Mouse (Mus musculus) NIH3T3 (cell line): ENCODE measurements at regions not wholly inside any gene's neighbourhood (a gene's known extent, or its start where the extent isn't known, plus 50 kb on each side); places are given as distances from the start of the nearest gene placed in this dataset.
A peak's percentile ranks its signal among the peaks of the same experiment; 100 is the strongest.
"Not testable (repeated sequence)": the region's sequence is repeated elsewhere in the genome, so short reads cannot be mapped to it uniquely, and the experiment has no call there.

Experiments
- DNase-seq: peaks from one replicate; pipeline ENCODE4 v3.0.0-alpha.2; 2012; ENCODE audit warnings: low read depth

DNA sequence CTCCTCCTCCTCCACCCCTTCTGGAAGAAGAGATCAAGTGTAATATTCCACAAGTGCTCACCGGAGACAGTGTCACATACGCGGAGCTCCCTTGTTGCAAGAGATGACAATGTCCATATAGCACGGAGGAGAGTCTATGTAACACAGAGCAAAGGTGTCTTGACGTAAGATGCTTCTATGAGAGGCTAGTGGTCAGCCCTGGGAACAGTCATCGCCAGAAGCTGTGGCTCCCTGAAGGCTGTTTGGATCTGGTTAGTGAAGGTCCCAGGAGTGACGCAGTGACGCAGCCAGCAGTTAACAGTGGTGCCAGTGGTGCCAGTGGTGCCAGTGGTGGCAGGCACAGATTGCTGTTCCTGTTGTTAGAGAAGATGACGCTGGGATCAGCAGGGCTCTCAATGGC lies 66.9 kb downstream of the Twistnb start:
- no peak for DNase-seq

DNA sequence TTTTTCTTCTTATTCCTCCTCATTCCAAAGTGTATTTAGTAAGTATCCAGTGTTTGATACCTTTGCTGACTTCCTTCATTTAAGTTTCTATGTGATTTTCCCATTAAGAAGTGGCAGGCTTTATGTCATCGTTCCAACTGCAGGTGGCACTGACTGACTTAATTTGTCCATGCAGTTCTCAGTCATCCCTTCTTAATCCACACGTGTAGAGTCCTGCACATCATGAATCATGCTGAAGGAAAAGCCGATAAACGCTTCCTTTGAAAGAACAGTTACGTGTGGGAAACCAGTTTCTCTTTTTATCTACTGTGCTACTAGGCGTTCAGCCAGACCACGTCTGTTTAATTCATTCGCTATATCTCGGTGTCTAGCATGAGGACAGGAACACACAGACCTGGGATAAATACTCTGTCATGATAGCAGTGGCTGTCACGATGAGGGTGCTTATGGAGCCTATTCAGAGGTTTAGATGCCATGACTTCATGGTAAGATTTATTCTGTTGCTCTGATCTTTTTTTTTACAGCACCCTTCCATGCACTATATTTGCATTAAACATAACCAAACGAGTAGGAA lies 68.0 kb downstream of the Twistnb start:
- no peak for DNase-seq

- no peak for DNase-seq
Measured at GRCm38 (mm10) chr12:33541566-33541965, 112.1 kb downstream of the Twistnb start.

- not testable (repeated sequence) for DNase-seq
Measured at GRCm38 (mm10) chr12:33551660-33552059, 122.2 kb downstream of the Twistnb start.

GRCm38 (mm10) chr12:33552231-33552630 lies 122.8 kb downstream of the Twistnb start:
- DNase-seq: no peak

GRCm38 (mm10) chr12:33552651-33553050 lies 123.2 kb downstream of the Twistnb start:
- no peak for DNase-seq

- no peak for DNase-seq
Measured at GRCm38 (mm10) chr12:33553731-33554130, 124.3 kb downstream of the Twistnb start.

GRCm38 (mm10) chr12:33561141-33561540 lies 131.7 kb downstream of the Twistnb start:
- no peak for DNase-seq

GRCm38 (mm10) chr12:33577877-33578428 lies 148.5 kb downstream of the Twistnb start:
- DNase-seq: peak; percentile 23

- DNase-seq: no peak
Measured at GRCm38 (mm10) chr12:33580809-33581208, 151.4 kb downstream of the Twistnb start.

DNA sequence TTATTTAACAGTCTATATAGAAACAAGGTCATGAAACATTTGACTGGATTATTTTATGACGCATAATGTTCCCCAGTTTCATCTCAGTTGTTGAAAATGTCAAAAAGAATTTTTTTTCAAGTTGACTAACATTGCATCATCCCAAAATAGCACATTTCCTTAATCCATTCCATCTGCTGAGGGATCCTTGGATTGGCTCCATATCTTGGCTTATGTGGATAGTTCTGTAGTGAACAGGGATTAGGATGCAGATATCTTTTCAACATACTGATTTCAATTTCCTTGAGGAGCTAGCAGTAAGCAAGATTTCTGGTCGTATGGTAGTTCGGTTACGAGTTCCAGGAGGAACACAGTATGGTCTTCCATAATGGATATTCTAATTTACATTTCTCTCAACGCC lies 161.6 kb downstream of the Twistnb start:
- DNase-seq: peak; percentile 69

DNA sequence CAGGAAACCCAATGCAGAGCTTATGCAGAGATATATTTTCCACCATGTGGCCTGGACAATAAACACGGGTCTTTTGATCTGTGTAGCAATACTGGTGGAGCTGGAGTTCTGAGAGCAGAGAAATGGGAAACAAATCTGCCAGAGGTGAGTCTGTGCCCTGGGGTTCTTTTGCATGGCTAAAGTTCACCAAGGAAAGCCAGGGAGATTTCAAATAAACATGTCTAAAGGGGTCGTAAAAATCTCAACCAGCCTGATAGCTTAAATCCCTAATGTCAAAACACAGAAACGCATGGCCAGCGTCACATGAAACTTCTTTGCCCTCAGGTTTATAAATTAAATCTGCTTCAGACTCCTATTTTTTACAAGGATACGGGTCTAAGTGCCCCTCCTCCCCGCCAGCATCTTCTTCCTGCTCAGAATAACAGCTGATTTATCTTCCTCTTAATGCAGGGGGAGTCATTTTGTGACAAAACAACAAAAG lies 163.0 kb downstream of the Twistnb start:
- DNase-seq: no peak

DNA sequence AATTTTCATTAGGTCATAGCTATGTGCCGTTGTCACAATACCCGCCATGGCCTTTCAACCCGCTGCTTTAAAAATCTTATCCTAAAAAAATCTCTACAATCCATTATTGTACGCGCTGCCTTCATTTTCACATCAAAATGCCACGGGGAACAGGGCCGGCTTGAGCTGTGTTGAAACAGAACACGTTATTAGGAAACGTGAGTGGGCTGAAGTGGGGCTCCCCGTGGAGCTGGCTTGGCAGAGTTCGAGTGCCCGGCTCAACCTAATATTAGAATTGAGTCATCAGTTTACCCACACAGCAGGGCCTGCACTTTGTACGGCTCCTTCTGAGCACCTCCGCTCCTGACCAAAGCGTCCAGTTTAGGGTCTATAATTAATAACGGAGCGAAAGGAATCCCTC lies 163.5 kb downstream of the Twistnb start:
- DNase-seq: no peak

GRCm38 (mm10) chr12:33593685-33594084 lies 164.2 kb downstream of the Twistnb start:
- no peak for DNase-seq

DNA sequence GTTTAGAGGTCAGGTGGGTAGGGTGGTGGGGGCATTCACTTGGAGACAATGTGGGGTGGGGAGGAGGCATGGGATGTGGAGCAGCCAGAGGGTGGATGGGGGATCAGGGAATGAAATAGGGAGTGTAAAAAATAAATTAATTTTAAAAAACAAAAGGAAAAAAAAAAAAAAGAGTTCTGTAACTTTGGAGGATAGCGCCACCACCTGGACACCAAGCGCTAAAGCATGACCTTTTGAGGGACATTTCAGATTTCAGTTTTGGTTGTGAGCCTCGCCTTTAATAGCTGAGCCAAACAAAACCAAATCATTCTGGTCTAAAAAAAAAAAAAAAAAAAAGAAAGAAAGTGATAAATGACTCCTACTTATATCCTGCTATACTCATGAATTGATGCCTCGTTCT lies 176.0 kb downstream of the Twistnb start:
- peak; percentile 25 for DNase-seq

GRCm38 (mm10) chr12:33607811-33608602 lies 178.6 kb downstream of the Twistnb start:
- peak; percentile 60 for DNase-seq

DNA sequence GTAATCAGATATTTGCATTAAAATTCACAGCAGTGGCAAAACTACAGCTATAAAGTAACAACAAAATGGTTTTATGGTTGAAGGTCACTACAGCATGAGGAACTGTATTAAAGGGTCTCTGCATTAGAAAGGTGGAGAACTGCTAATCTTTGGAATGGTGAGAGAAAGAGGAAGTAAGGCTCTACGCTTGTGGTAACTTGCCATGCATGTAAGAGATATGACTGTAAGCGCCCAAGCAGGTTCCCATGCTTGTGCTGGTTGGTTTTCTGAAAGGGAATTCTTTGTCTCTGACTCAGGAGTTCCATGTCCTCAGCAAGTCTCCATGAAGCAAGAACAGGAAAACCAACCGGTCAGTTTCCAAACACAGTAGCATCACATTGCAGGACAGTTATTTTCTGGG lies 182.9 kb downstream of the Twistnb start:
- peak; percentile 17 for DNase-seq

DNA sequence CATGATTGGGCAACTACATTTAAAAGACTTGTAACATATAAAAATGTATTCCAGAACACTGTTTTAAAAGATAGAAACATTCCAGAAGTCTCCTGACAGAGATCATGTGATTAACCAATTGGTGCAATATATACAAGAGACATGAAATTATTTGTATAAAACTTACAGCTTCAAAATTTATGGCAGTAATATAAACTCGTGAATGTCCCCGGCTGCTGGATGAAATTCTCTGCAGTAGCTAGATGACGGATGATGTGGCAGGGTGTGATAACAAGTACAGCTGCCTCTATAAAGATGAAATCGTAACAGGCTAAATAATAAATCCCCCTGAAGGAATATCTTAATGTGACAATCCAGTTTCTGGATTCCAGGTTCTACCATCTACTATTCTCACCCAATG lies 191.0 kb downstream of the Twistnb start:
- no peak for DNase-seq

DNA sequence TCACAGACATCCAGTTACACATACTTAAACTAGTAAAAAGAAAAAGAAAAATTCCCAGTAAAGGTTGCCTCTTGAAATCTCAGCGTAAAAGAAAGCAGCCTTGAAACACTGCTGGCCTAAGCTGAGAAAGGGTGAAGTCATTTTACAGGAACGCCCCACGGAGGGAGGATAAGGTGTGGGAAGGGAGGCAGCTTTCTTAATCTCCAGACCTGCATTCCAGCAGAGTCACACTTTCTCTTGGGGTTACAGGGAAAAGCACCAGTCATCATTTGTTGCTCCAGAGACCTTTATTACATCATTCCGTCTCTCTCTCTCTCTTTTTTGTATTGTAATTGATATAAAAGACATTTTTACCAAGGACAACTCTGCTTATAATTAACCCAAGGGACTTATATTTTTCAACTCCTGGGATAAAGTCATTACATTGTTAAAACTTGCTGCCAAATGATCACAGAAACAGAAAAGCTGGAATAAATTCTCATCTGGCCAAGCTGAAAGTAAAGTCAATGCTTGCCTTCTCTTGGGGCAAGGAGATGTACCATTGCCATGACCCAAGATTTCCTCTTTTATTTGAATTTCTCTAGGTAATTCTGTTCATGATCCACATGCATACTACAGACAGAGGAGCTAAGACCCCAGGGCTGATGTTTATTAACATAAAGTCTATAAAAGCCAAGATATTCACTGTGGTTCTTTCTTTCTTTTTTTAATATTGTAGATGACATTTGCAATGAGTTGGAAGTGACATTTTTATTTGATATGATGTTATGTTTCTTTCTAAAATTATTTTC lies 196.9 kb downstream of the Twistnb start:
- DNase-seq: no peak

DNA sequence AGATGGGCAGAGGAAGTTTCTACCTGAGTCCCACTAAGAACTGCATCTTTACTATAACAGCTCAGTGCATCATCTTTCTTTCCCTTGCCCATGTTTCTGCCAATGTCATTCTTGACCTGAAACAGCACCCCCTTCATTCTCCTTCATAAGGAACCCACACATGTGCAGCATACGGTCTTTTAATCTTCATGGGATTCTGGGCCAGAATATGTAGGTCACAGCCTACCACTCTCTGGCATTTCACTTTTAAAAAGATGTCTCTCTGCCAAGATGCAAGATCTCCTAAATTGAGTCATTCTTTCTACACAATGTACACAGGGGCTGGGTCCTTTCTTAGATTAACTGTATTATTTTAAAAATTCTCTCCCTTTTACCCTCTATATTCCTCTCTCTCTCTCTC lies 223.2 kb downstream of the Twistnb start:
- no peak for DNase-seq

DNA sequence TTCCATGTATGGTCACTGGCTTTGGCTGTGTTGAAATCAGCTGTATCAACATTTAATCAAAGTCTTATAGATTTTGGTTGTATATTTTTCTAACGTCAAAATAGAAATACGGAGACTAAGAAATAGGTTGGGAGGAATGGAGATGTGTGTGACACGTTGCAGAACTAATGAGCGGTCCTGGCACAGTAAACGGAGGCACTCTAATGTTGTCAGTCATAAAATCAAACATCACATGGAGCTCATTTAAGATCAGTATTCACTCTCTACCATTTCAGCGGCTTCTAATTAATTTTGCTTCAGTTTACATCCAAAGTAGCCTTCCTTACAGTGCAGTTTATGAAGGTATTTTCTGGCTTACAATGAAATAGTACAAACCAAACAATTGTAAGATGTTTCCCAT lies 246.1 kb downstream of the Twistnb start:
- DNase-seq: no peak

GRCm38 (mm10) chr12:33692870-33693269 lies 235.4 kb upstream of the Ferd3l start:
- no peak for DNase-seq

DNA sequence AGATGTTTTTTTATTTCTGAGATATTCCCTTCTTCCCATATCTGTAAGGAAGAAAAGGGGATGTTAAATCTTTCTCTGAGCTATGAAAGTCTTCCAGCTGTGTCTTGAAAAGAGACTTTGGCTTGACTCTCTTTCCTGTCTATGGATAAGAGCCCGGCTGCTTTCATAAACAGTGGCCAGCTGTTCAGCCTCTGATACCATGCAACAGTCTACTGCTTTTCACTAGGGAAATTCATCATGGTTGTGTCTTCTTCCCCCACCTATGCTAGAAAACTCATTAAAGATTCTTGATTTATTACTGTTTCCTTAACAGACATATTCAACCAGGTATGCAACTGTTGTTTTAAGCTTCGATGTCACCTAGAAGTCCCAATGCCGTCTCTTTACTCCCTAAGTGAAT lies 213.8 kb upstream of the Ferd3l start:
- no peak for DNase-seq
